Mouse (Mus musculus) heart, embryonic 14.5 days (tissue): Measurements from ENCODE around the gene Map3k3. TPM values are rescaled to one million over a fixed set of nuclear protein-coding genes. Genes with fewer than 3 reads are reported as not detected.

Source experiments
- polyA plus RNA-seq: library from polyadenylated mRNA; unstranded; fragments of >200 nt; fragmentation: Nextera tagmentation; extraction: Ambion mirVana; gene quantifications from 2 replicates; pipeline ENCODE4 v1.2.1, GENCODE M21; 2014

The Map3k3 gene
- polyA plus RNA-seq, 1 experiment from 2014 or later = 28.6 TPM

Other genes starting within 250 kb of the Map3k3 start
- 4.7 and 5.5 TPM in 2 replicates for gene Cyb561, start 131.3 kb upstream of the Map3k3 start, polyA plus RNA-seq
- 1.5 and 2.0 TPM in 2 replicates for gene Ace, start 116.7 kb upstream of the Map3k3 start, polyA plus RNA-seq
- gene Ace3, start 89.9 kb upstream of the Map3k3 start, polyA plus RNA-seq = not detected in 2 replicates
- 0.20 and 0.26 TPM in 2 replicates for gene Kcnh6, start 76.5 kb upstream of the Map3k3 start, polyA plus RNA-seq
- gene Dcaf7, start 47.7 kb upstream of the Map3k3 start, polyA plus RNA-seq = 45.4 and 52.0 TPM in 2 replicates
- 9.7 and 10.8 TPM in 2 replicates for gene Taco1, start 18.6 kb upstream of the Map3k3 start, polyA plus RNA-seq
- gene Gm10840, start 76.2 kb downstream of the Map3k3 start, polyA plus RNA-seq = not detected in 2 replicates
- gene Limd2, start 76.2 kb downstream of the Map3k3 start, polyA plus RNA-seq = 80.2 and 84.6 TPM in 2 replicates
- gene Strada, start 117.6 kb downstream of the Map3k3 start, polyA plus RNA-seq = 19.4 and 21.8 TPM in 2 replicates
- 69.8 and 75.9 TPM in 2 replicates for gene Ccdc47, start 131.7 kb downstream of the Map3k3 start, polyA plus RNA-seq
- 43.0 and 44.9 TPM in 2 replicates for gene Ddx42, start 132.3 kb downstream of the Map3k3 start, polyA plus RNA-seq
- gene Ftsj3, start 171.5 kb downstream of the Map3k3 start, polyA plus RNA-seq = 31.7 and 34.1 TPM in 2 replicates
- gene Psmc5, start 171.5 kb downstream of the Map3k3 start, polyA plus RNA-seq = 200 and 207 TPM in 2 replicates
- gene Smarcd2, start 188.4 kb downstream of the Map3k3 start, polyA plus RNA-seq = 18.1 and 22.9 TPM in 2 replicates
- 0.05 and 0.07 TPM in 2 replicates for gene Tcam1, start 192.1 kb downstream of the Map3k3 start, polyA plus RNA-seq
- gene Gh, start 217.3 kb downstream of the Map3k3 start, polyA plus RNA-seq = not detected in 2 replicates
- gene Cd79b, start 230.1 kb downstream of the Map3k3 start, polyA plus RNA-seq = 0.95 and 1.4 TPM in 2 replicates